Mouse (Mus musculus): ENCODE results near the gene Eya3.
"Not testable (repeated sequence)": the region's sequence is repeated elsewhere in the genome, so short reads cannot be mapped to it uniquely, and the experiment has no call there.

The Eya3 gene

GRCm38 (mm10) chr4:132647439-132647838, 8.7 kb downstream of the Eya3 start:
- DNase-seq (ENCODE audit: low spot score), result no peak

- no peak for DNase-seq (ENCODE audit: low spot score)
Measured at GRCm38 (mm10) chr4:132649271-132649999, 10.6 kb downstream of the Eya3 start.

GRCm38 (mm10) chr4:132652842-132653241, 14.1 kb downstream of the Eya3 start:
- DNase-seq (ENCODE audit: low spot score), result peak; percentile 55

GRCm38 (mm10) chr4:132653799-132654198, 15.0 kb downstream of the Eya3 start:
- no peak for DNase-seq (ENCODE audit: low spot score)

GRCm38 (mm10) chr4:132655290-132655689, 16.5 kb downstream of the Eya3 start:
- no peak for DNase-seq (ENCODE audit: low spot score)

GRCm38 (mm10) chr4:132659106-132659505, 20.3 kb downstream of the Eya3 start:
- DNase-seq (ENCODE audit: low spot score), result no peak

- no peak for DNase-seq (ENCODE audit: low spot score)
Measured at GRCm38 (mm10) chr4:132672697-132673096, 33.9 kb downstream of the Eya3 start.

GRCm38 (mm10) chr4:132676771-132677539, 38.2 kb downstream of the Eya3 start:
- DNase-seq (ENCODE audit: low spot score), result peak; percentile 21

- DNase-seq (ENCODE audit: low spot score), result no peak
Measured at GRCm38 (mm10) chr4:132689634-132690033, 50.8 kb downstream of the Eya3 start.

- DNase-seq (ENCODE audit: low spot score), result no peak
Measured at GRCm38 (mm10) chr4:132693366-132693765, 54.6 kb downstream of the Eya3 start.

GRCm38 (mm10) chr4:132702076-132702475, 63.3 kb downstream of the Eya3 start:
- DNase-seq (ENCODE audit: low spot score), result no peak

- DNase-seq (ENCODE audit: low spot score), result no peak
Measured at GRCm38 (mm10) chr4:132706885-132707284, 68.1 kb downstream of the Eya3 start.

GRCm38 (mm10) chr4:132713181-132713580, 74.4 kb downstream of the Eya3 start:
- DNase-seq (ENCODE audit: low spot score), result no peak

GRCm38 (mm10) chr4:132718251-132718650, 79.5 kb downstream of the Eya3 start:
- no peak for DNase-seq (ENCODE audit: low spot score)

GRCm38 (mm10) chr4:132728233-132728632, 89.4 kb downstream of the Eya3 start:
- no peak for DNase-seq (ENCODE audit: low spot score)

GRCm38 (mm10) chr4:132731616-132732015, 92.8 kb downstream of the Eya3 start:
- DNase-seq (ENCODE audit: low spot score), result no peak

- peak; percentile 95 for DNase-seq (ENCODE audit: low spot score)
Measured at GRCm38 (mm10) chr4:132732148-132732684, 93.4 kb downstream of the Eya3 start, which contains the start of gene Xkr8. Xkr8 (minus strand) TSS chr4:132732546.

GRCm38 (mm10) chr4:132733071-132733770, 94.4 kb downstream of the Eya3 start:
- DNase-seq (ENCODE audit: low spot score), result no peak

GRCm38 (mm10) chr4:132734766-132735165, 96.0 kb downstream of the Eya3 start:
- DNase-seq (ENCODE audit: low spot score), result no peak

GRCm38 (mm10) chr4:132735389-132735788, 96.6 kb downstream of the Eya3 start:
- DNase-seq (ENCODE audit: low spot score), result no peak

- no peak for DNase-seq (ENCODE audit: low spot score)
Measured at GRCm38 (mm10) chr4:132735894-132736293, 97.1 kb downstream of the Eya3 start.

- DNase-seq (ENCODE audit: low spot score), result not testable (repeated sequence)
Measured at GRCm38 (mm10) chr4:132737154-132737553, 98.4 kb downstream of the Eya3 start.

Data from urinary bladder, postnatal 14 days (tissue).